Mouse (Mus musculus): ENCODE data around the gene Col5a1. TPM values are rescaled to one million over a fixed set of nuclear protein-coding genes. Genes with fewer than 3 reads are reported as not detected.

Gene Col5a1
- polyA plus RNA-seq, 1 experiment from 2014 or later: 39.5 TPM

DNA sequence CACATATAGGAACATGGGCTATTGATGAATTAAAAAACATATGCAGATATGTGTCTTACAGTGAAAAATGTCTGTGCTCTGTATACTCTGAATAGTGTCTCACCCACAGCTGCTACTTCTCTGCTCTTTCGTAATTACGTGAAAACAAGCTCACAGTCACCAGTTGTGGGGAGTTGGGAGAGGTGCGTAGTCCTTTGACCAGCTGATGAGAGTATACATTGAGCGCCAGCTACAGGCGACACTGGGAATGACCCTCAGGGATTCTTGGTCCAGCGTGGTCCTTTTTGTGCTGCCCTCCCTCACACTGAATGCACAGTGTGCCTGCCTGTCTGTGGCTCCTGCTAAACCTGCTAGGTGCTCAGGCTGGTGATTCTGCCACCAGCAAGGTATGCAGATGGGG is 82.9 kb downstream of the Col5a1 start:
- Histone ChIP-seq H3K9me3 (ENCODE audit: control insufficient read depth) (no peaks in the 10 kb centered on the region), H3K4me1 (replicated peaks; ENCODE audit: control insufficient read depth, insufficient read depth, low read length) (no peaks in the 10 kb centered on the region), H3K4me3 (ENCODE audit: low read depth, low read length) (no peak overlapping the region), H3K27ac (ENCODE audit: low read depth, low read length) (no peak overlapping the region), H3K4me2 (replicated peaks; ENCODE audit: low read depth) (no peak overlapping the region), H3K27me3 (replicated peaks; ENCODE audit: control insufficient read depth, insufficient read depth, low read length) (no peaks in the 10 kb centered on the region), H3K9ac (ENCODE audit: low read depth, low read length) (no peak overlapping the region), H3K36me3 (ENCODE audit: control insufficient read depth, insufficient read depth) (peaks cover 21% of the 10 kb centered on the region; the same call in 1 of the 2 replicates)
- no peak for ATAC-seq
- WGBS: 19% methylated on average over 6 of the region's 6 CpGs
- TF ChIP-seq CTCF (IDR thresholded peaks at IDR 0.05; ENCODE audit: low read depth): peak; percentile 84

- TF ChIP-seq CTCF (IDR thresholded peaks at IDR 0.05; ENCODE audit: low read depth): peak; percentile 89
- Histone ChIP-seq H3K4me3 (ENCODE audit: low read depth, low read length) (no peak overlapping the region), H3K36me3 (ENCODE audit: control insufficient read depth, insufficient read depth) (peaks cover 18% of the 10 kb centered on the region; the same call in 1 of the 2 replicates), H3K4me1 (replicated peaks; ENCODE audit: control insufficient read depth, insufficient read depth, low read length) (no peaks in the 10 kb centered on the region), H3K9me3 (ENCODE audit: control insufficient read depth) (no peaks in the 10 kb centered on the region), H3K9ac (ENCODE audit: low read depth, low read length) (no peak overlapping the region), H3K27me3 (replicated peaks; ENCODE audit: control insufficient read depth, insufficient read depth, low read length) (no peaks in the 10 kb centered on the region), H3K4me2 (replicated peaks; ENCODE audit: low read depth) (no peak overlapping the region), H3K27ac (ENCODE audit: low read depth, low read length) (no peak overlapping the region)
- WGBS: 54% methylated on average over 3 of the region's 3 CpGs
- no peak for ATAC-seq
Observed at GRCm38 (mm10) chr2:27973840-27974239, 87.6 kb downstream of the Col5a1 start.

DNA sequence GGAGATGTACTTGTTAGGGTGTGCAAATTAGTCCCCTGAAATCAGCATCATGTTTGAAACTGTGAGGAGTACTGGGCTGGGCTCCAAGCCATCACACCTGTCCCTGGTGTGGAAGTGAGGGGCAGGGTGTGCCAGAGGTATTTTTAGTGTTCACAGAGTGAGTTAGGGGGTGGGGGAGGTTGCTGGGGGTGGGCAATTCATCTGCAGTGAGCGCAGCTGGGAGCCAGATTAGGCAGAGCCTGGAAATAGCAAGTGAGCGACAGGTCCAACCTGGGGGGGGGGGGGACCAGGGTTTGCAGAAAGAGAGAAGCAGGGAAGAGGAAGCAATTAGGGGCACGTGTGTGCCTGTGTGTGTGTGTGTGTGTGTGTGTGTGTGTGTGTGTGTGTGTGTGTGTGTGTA is 89.6 kb downstream of the Col5a1 start:
- Histone ChIP-seq H3K9me3 (ENCODE audit: control insufficient read depth) (no peaks in the 10 kb centered on the region), H3K4me1 (replicated peaks; ENCODE audit: control insufficient read depth, insufficient read depth, low read length) (no peaks in the 10 kb centered on the region), H3K27ac (ENCODE audit: low read depth, low read length) (no peak overlapping the region), H3K4me3 (ENCODE audit: low read depth, low read length) (no peak overlapping the region), H3K36me3 (ENCODE audit: control insufficient read depth, insufficient read depth) (peaks cover 18% of the 10 kb centered on the region; the same call in 1 of the 2 replicates), H3K9ac (ENCODE audit: low read depth, low read length) (no peak overlapping the region), H3K4me2 (replicated peaks; ENCODE audit: low read depth) (no peak overlapping the region), H3K27me3 (replicated peaks; ENCODE audit: control insufficient read depth, insufficient read depth, low read length) (no peaks in the 10 kb centered on the region)
- TF ChIP-seq CTCF (IDR thresholded peaks at IDR 0.05; ENCODE audit: low read depth): no peak
- ATAC-seq: no peak
- 37% methylated on average over 3 of the region's 3 CpGs for WGBS

DNA sequence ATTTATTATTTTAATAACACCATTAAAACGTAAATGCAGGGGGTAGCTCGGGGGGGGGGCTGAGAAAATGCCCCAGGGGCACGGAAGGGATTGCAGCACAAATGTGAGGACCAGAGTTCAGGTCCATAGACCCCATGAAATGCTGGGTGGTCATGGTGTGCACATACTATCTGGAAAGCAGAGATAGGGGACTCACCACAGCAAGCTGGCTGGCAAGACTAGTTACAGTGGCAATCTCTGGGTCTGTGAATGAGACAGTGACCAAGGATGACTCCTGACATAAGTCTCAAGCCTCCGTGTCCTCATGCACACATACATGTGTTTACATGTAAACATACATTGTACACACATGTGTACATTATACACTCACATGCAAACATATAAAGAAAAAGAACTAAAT is 90.3 kb downstream of the Col5a1 start:
- 68% methylated on average over 4 of the region's 4 CpGs for WGBS
- Histone ChIP-seq H3K27me3 (replicated peaks; ENCODE audit: control insufficient read depth, insufficient read depth, low read length) (no peaks in the 10 kb centered on the region), H3K4me1 (replicated peaks; ENCODE audit: control insufficient read depth, insufficient read depth, low read length) (no peaks in the 10 kb centered on the region), H3K36me3 (ENCODE audit: control insufficient read depth, insufficient read depth) (peaks cover 14% of the 10 kb centered on the region; the same call in 1 of the 2 replicates), H3K9ac (ENCODE audit: low read depth, low read length) (no peak overlapping the region), H3K9me3 (ENCODE audit: control insufficient read depth) (no peaks in the 10 kb centered on the region), H3K27ac (ENCODE audit: low read depth, low read length) (no peak overlapping the region), H3K4me3 (ENCODE audit: low read depth, low read length) (no peak overlapping the region), H3K4me2 (replicated peaks; ENCODE audit: low read depth) (no peak overlapping the region)
- no peak for ATAC-seq
- no peak for TF ChIP-seq CTCF (IDR thresholded peaks at IDR 0.05; ENCODE audit: low read depth)

DNA sequence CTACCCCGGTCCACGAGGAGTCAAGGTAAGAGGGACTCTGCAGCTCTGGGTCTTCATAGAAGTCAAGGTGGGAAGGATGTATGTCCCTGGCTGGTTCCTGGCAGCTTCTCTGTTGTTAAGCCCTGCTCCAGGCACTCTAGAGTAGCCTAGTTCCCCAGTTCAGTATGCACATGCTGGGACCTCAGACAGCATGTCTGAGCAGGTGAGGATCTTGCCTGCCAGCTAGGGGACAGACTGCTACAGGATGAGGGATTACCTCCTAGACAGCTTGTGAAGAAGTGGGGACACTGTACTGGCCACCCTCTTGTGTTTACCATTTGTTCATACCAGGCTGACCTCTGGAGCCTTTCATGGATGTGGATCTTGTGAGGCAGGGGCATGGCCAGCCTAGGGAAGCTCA is 94.8 kb downstream of the Col5a1 start:
- no peak for TF ChIP-seq CTCF (IDR thresholded peaks at IDR 0.05; ENCODE audit: low read depth)
- Histone ChIP-seq H3K36me3 (ENCODE audit: control insufficient read depth, insufficient read depth) (peaks cover 12% of the 10 kb centered on the region; the same call in 1 of the 2 replicates), H3K27ac (ENCODE audit: low read depth, low read length) (no peak overlapping the region), H3K4me1 (replicated peaks; ENCODE audit: control insufficient read depth, insufficient read depth, low read length) (no peaks in the 10 kb centered on the region), H3K27me3 (replicated peaks; ENCODE audit: control insufficient read depth, insufficient read depth, low read length) (no peaks in the 10 kb centered on the region), H3K9ac (ENCODE audit: low read depth, low read length) (no peak overlapping the region), H3K4me3 (ENCODE audit: low read depth, low read length) (no peak overlapping the region), H3K4me2 (replicated peaks; ENCODE audit: low read depth) (no peak overlapping the region), H3K9me3 (ENCODE audit: control insufficient read depth) (no peaks in the 10 kb centered on the region)
- no peak for ATAC-seq
- WGBS: 89% methylated on average over 2 of the region's 2 CpGs

DNA sequence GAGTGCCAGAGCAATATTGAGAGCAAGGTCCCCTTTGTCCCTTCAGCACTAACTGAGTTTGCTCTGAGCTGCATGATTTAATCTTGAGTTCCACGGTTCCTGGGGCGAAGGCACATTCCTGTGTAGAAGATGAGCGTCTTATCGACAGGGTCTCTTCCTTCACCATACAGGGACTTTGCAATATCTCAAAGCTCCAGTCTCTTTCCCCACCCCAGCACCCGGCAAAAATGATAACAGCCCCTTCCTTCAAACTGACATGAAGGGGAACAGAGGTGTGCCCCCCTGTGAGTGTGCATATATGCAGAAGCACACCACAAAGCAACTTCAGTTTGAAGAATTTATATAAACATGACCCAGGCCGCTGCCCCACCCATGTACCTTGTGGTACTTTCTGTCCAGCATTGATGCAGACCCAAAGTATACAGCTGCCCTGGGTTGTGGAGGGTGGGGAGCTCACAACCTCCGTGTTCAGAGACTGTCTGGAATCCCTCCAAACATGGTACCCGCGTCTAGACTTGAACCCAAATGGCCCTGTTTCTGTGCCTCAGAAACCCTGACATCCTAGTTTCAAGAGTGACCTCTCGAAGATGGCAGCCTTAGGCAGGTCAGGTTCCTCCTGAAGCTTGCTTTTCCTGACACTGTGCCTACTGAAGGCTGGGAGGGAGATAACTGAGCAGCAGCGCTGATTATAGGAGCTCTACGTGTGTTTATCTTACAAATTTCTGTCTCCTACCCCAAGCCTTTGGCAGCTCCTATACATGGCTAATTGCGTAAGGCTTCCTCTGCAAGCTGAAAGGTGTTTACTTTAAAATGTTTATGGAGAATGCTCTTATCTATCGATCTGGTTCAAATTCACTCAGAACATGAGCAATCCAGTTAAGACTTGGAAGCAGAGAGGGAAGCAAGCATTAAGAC is 95.7 kb downstream of the Col5a1 start:
- no peak for ATAC-seq
- TF ChIP-seq CTCF (IDR thresholded peaks at IDR 0.05; ENCODE audit: low read depth): no peak
- Histone ChIP-seq H3K27me3 (replicated peaks; ENCODE audit: control insufficient read depth, insufficient read depth, low read length) (no peaks in the 10 kb centered on the region), H3K27ac (ENCODE audit: low read depth, low read length) (no peak overlapping the region), H3K9ac (ENCODE audit: low read depth, low read length) (no peak overlapping the region), H3K4me1 (replicated peaks; ENCODE audit: control insufficient read depth, insufficient read depth, low read length) (no peaks in the 10 kb centered on the region), H3K36me3 (ENCODE audit: control insufficient read depth, insufficient read depth) (peaks cover 8% of the 10 kb centered on the region; the same call in 1 of the 2 replicates), H3K9me3 (ENCODE audit: control insufficient read depth) (no peaks in the 10 kb centered on the region), H3K4me3 (ENCODE audit: low read depth, low read length) (no peak overlapping the region), H3K4me2 (replicated peaks; ENCODE audit: low read depth) (no peak overlapping the region)
- WGBS: 44% methylated on average over 14 of the region's 14 CpGs

Measured in intestine, postnatal 0 days (tissue).